Mouse (Mus musculus) CH12.LX (cell line): ENCODE measurements around the gene Morn5.

Source experiments
- CHD2 ChIP-seq: IDR thresholded peaks from 2 replicates; pipeline ENCODE4 v1.6.1; 2011; ENCODE audit warnings: low read length, improper control_type of control experiment
- MAFK ChIP-seq: IDR thresholded peaks from 2 replicates; pipeline ENCODE4 v1.6.1; 2011; ENCODE audit warnings: low read length, improper control_type of control experiment; ENCODE audit not compliant: insufficient replicate concordance

GRCm38 (mm10) chr2:36090853-36091741 lies 41.8 kb downstream of the Morn5 start:
- TF ChIP-seq CHD2 (no peak), MAFK (no peak)
